Mouse (Mus musculus) layer of hippocampus, postnatal 25 days (tissue): ENCODE results near the gene Fhit. TPM values are rescaled to one million over a fixed set of nuclear protein-coding genes. Genes with fewer than 3 reads are reported as not detected.

Source experiments
- DNase-seq, 2 experiments: peaks; one replicate each; pipeline ENCODE4 v3.0.0; 2022; ENCODE audit warnings: mixed read lengths in 2 of 2, low spot score in 1 of 2; ENCODE audit errors: extremely low spot score in 1 of 2
- total RNA-seq, 2 experiments: library from RNA; stranded (reverse); gene quantifications; 2 replicates each; pipeline ENCODE4 v1.2.3; 2021

Fhit gene
- total RNA-seq, 2 experiments from 2014 or later, result 5.0 to 5.7 TPM

GRCm38 (mm10) chr14:10712522-10712881 lies 449.3 kb downstream of the Fhit start:
- peak in 1 of 2 experiments; percentile 29 for DNase-seq

GRCm38 (mm10) chr14:10711841-10712521 lies 449.9 kb downstream of the Fhit start:
- DNase-seq, result no peak

GRCm38 (mm10) chr14:10710796-10711311 lies 451.0 kb downstream of the Fhit start:
- no peak for DNase-seq

DNA sequence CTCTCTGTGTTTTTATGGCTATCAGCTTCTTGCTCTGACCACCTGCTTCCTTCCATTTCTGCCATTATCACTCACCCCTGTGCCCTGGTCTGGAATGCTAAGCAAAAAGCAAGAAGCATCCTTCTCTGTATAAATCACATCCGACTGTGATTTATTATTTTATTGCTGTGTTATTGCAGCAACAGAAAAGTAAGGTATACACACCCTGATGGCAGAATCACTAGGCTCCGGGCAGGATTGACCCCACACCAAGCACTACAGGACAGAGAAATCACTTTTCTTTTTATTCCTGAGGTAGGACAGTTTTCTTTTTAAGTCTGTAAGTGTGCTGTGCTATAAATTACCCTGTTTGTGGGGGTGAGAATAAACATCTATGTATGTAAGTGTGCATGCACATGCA lies 460.1 kb downstream of the Fhit start:
- DNase-seq, result no peak

- DNase-seq, result peak in 1 of 2 experiments; percentile 8
Measured at GRCm38 (mm10) chr14:10680041-10680440, 481.8 kb downstream of the Fhit start.

DNA sequence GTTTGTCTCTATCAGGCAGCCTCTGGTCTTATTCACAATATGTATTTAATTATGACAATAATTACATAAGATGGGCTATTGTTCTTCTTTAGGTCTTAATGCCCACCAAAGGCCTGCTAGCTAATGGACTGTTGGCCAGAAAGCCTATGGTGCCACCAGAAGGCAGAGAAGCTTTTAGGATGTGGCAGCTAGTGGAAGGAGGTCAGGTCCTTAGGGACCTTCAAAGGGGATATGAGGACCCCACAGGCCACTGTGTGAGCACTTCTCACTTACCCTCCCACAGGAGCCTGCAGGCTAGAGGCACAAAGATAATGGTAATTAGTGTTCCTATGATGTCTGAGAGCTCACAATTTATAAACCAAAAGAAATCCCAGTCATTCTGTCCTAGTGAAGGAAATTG lies 482.2 kb downstream of the Fhit start:
- DNase-seq, result no peak

DNA sequence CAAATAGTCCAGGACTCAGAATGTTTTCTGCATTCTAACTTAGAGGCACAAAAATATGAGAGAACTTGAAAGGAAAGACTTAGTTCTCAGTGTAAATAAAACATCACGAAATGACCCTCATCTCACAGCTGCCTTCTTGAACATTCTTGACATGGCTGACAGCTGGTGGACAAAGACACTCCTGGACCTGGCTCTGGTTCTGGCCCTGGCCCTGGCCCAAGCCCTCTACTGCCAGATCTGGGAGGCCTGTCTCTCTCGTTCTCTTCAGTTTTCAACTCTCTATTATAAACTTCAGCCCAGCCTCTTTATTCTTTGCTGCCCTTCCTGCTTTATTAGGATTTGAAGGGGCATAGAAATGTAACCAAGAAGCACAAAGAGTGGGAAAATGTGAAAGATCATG lies 484.2 kb downstream of the Fhit start:
- DNase-seq, result no peak

GRCm38 (mm10) chr14:10660247-10660646 lies 501.6 kb downstream of the Fhit start:
- no peak for DNase-seq

- DNase-seq, result no peak
Measured at GRCm38 (mm10) chr14:10659326-10659725, 502.5 kb downstream of the Fhit start.

DNA sequence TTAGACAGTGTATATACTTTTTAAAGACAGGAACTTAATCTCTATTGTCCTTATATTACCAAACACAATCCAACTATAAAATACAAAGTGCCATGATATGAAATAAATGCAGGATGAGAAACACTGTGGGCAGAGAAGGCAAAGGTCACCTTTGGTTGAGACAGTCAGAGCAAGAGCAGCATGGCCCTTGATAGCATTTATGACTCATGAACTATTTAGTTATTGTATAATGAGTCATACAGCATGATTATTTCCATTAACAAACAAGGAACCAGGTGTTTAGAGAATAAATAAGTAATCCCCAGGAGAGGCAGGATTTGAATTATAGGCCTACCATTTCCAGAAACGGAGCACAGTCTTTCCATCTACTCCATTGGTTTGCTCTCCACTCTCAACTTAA lies 503.6 kb downstream of the Fhit start:
- DNase-seq, result no peak

DNA sequence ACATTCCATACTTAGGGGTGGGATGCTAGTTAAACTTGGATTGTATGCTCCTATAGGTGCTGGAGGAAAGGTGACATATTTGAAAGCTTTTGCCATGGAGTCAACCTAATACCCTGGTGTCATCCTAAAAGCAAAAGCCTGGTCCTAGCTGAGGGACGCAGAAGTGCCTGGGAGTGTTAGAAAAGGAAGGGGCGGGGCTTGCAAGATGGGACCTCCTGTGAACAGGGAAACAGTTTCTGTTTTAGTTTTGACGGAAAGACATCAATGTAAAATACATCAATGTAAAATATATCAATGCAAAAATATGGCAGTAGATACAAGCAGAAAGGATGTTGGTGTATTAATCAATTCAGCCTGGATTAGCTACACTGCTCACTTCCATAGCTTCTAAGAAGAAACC lies 504.5 kb downstream of the Fhit start:
- no peak for DNase-seq

GRCm38 (mm10) chr14:10655842-10656241 lies 506.0 kb downstream of the Fhit start:
- DNase-seq, result no peak

DNA sequence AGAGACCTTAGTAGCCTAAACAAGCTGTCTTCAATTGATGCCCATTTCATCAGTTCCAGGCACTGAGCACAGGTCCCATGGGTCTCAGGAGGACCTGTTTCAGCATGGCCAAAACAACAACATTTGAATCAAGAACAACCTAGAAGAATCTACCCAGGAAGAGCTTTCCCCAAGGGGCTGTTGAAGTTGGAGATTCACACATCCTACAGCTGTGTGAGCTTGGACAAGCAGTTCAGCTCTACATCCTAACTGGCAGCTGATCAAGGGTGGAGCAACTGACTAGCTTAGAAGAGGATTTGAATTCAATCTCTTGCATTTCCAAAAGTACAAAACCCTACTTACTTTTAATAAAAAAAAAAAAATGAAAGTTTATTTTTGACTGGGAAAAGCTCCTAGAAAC lies 514.0 kb downstream of the Fhit start:
- no peak for DNase-seq

- no peak for DNase-seq
Measured at GRCm38 (mm10) chr14:10631783-10632182, 530.1 kb downstream of the Fhit start.

DNA sequence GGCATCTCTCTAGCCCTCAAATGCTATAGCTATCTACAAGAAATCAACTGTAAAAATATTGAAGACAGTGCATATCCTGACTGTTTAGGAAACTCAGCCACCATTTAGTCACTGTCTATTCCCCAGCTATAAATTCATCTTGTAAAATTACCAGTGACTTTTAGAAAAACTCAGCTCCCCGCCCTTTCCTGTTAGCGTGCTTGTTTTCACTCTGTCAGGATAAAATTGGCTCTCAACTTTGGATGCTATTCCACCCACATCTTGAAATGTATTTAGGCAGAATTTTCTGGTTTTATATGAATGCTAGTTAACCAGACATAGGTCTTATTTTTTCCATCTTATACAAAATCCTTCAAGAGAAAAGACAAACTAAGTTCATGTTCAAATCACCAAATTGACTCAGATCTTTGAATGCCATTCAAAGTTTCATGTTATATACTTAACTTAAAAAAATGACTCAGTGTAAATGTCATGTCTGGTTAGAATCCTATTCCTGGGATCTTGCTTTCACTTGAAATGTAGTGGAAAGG lies 530.9 kb downstream of the Fhit start:
- DNase-seq, result no peak

DNA sequence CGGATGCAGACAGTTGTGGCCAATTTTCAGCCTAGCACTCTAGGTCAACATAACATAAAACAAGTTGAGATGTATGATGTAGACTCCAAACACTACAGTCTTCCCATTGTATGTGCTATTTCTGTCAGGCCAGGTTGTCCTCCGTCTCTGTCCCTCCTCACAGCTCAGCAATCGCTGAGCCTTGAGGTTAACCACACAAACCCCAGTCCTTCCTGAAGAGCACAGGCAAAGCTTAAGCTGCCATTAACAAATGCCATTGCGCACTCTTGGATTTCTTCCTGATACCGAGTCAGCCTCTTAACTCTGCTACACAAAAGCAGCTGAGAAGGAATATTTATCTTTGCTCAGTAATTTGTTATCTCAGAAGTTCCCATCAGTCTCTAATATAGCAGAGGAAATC lies 568.4 kb downstream of the Fhit start:
- no peak for DNase-seq

- DNase-seq, result no peak
Measured at GRCm38 (mm10) chr14:10568937-10569552, 592.8 kb downstream of the Fhit start.

DNA sequence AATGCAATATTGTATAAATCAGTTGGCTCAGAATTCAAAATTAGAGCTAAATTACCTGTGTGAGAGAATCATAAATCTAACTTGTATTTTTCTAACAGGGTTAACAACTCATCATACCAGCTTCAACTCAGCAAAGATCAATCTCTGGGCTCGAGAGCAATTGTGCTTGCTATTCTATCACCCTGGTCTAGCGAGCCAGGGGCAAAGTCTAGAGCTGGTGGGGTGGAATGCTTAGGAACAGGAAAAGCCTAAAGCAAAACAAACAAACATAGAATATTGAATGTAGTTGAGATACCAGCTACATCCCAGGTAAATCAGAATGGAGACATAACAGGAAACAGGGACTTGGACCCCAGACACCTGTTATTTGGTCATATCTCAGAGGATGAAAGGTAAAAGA lies 594.1 kb downstream of the Fhit start:
- DNase-seq, result no peak

- no peak for DNase-seq
Measured at GRCm38 (mm10) chr14:10554755-10555154, 607.1 kb downstream of the Fhit start.

DNA sequence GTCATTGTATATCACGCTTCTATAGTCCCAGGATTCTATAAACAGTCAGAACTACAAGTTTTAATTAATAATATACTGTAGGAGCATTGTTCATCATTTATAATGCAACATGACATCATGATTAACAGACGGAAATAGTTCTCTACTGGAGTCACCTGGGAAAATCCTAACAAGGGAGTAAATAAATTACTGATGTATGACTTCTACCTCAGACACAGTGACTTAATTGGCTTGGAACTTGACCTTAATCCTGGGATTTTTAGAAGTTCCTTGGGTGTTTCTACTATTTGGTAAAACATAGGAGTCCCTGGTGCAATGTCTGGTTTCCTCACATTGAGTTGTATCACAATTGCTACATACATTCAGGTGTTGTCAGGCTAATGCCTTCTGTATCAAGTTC lies 613.2 kb downstream of the Fhit start:
- DNase-seq, result no peak

- no peak for DNase-seq
Measured at GRCm38 (mm10) chr14:10545916-10546315, 615.9 kb downstream of the Fhit start.

- DNase-seq, result no peak
Measured at GRCm38 (mm10) chr14:10534862-10535261, 627.0 kb downstream of the Fhit start.
